Mouse (Mus musculus): Measurements from ENCODE around the gene Eif3j1. TPM values are rescaled to one million over a fixed set of nuclear protein-coding genes. Genes with fewer than 3 reads are reported as not detected.

The Eif3j1 gene
- polyA plus RNA-seq, 2 experiments = 7.2 to 13.7 TPM

DNA sequence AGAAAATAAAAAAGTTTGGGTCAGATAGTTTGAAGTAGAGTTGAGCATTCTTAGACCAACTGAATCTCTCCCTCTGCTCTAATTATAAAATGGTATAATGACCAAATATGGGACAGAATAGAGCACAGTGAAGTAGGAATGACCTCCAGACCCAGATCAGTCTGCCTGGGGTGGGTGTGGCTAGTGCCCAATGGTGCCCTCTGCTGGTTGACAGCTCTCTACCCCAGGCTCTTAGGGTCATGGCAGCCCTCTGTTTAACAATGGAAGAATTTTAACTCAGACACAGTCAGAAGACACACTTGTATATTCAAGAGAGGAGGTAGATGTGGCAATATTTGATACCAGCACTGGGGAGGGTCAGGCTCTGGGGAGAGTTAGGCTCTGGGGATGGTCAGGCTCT, 73.7 kb downstream of the Eif3j1 start:
- ATAC-seq (ENCODE audit: insufficient read depth) (0 out of 2 replicates have a peak, but pooled peaks have one; percentile 35), DNase-seq (ENCODE audit: low read depth in 3 of 3, low spot score in 3 of 3) (no peak)
- TF ChIP-seq EP300 (IDR thresholded peaks at IDR 0.05; ENCODE audit: low read depth) = no peak
- TF ChIP-seq CTCF (IDR thresholded peaks at IDR 0.05; ENCODE audit: low read depth) = peak; percentile 75
- H3K9ac ChIP-seq (replicated peaks) = no peak overlapping the region
- H3K36me3 ChIP-seq (replicated peaks; ENCODE audit: control insufficient read depth, insufficient read depth, low read depth) = peaks cover 3% of the 10 kb centered on the region
- no peaks in the 10 kb centered on the region for H3K9me3 ChIP-seq (ENCODE audit: control insufficient read depth, low read length)
- no peaks in the 10 kb centered on the region for H3K4me1 ChIP-seq (replicated peaks; ENCODE audit: control insufficient read depth in 2 of 2, insufficient read depth in 2 of 2, low read length in 1 of 2)
- H3K27me3 ChIP-seq (ENCODE audit: control insufficient read depth, insufficient read depth, low read length) = no peaks in the 10 kb centered on the region
- no peak overlapping the region for H3K4me3 ChIP-seq (ENCODE audit: insufficient read depth in 1 of 2, low read depth in 2 of 2, low read length in 2 of 2)
- no peak overlapping the region for H3K27ac ChIP-seq
- H3K4me2 ChIP-seq (ENCODE audit: low read depth) = no peak overlapping the region

Small RNA genes within 50 kb of the gene (microRNA-seq; reads per million reads assigned to microRNA genes)
- gene Gm47314 = 2.5 reads per million

Other genes with a start within 250 kb of the Eif3j1 start
- 0.12 and 0.30 TPM in 2 replicates for gene Frmd5, start 221.5 kb upstream of the Eif3j1 start, polyA plus RNA-seq (2012; rRNA removed)
- 0.06 and 0.10 TPM in 2 replicates for gene Frmd5, start 221.5 kb upstream of the Eif3j1 start, polyA plus RNA-seq (2014; fragmentation: Nextera tagmentation; extraction: Ambion mirVana)
- gene Casc4, start 161.6 kb upstream of the Eif3j1 start, polyA plus RNA-seq (2012; rRNA removed) = 3.0 and 3.7 TPM in 2 replicates
- 3.4 and 4.4 TPM in 2 replicates for gene Casc4, start 161.6 kb upstream of the Eif3j1 start, polyA plus RNA-seq (2014; fragmentation: Nextera tagmentation; extraction: Ambion mirVana)
- gene Ctdspl2, start 72.5 kb upstream of the Eif3j1 start, polyA plus RNA-seq (2012; rRNA removed) = 4.4 and 7.2 TPM in 2 replicates
- gene Ctdspl2, start 72.5 kb upstream of the Eif3j1 start, polyA plus RNA-seq (2014; fragmentation: Nextera tagmentation; extraction: Ambion mirVana) = 16.2 and 16.8 TPM in 2 replicates
- 0.04 and 0.08 TPM in 2 replicates for gene Mageb3, start 72.5 kb upstream of the Eif3j1 start, polyA plus RNA-seq (2012; rRNA removed)
- 0.06 and 0.08 TPM in 2 replicates for gene Mageb3, start 72.5 kb upstream of the Eif3j1 start, polyA plus RNA-seq (2014; fragmentation: Nextera tagmentation; extraction: Ambion mirVana)
- 2.4 and 2.5 TPM in 2 replicates for gene Spg11, start 89.8 kb downstream of the Eif3j1 start, polyA plus RNA-seq (2012; rRNA removed)
- 3.4 and 3.9 TPM in 2 replicates for gene Spg11, start 89.8 kb downstream of the Eif3j1 start, polyA plus RNA-seq (2014; fragmentation: Nextera tagmentation; extraction: Ambion mirVana)
- gene B2m, start 119.1 kb downstream of the Eif3j1 start, polyA plus RNA-seq (2012; rRNA removed) = 156 and 227 TPM in 2 replicates
- 413 and 419 TPM in 2 replicates for gene B2m, start 119.1 kb downstream of the Eif3j1 start, polyA plus RNA-seq (2014; fragmentation: Nextera tagmentation; extraction: Ambion mirVana)
- 0.08 TPM in 1 of 2 replicates, not detected in the other for gene Trim69, start 132.2 kb downstream of the Eif3j1 start, polyA plus RNA-seq (2012; rRNA removed)
- gene Trim69, start 132.2 kb downstream of the Eif3j1 start, polyA plus RNA-seq (2014; fragmentation: Nextera tagmentation; extraction: Ambion mirVana) = not detected in 2 replicates
- gene Patl2, start 157.6 kb downstream of the Eif3j1 start, polyA plus RNA-seq (2012; rRNA removed) = 0.01 and 0.04 TPM in 2 replicates
- 0.11 TPM in 1 of 2 replicates, not detected in the other for gene Patl2, start 157.6 kb downstream of the Eif3j1 start, polyA plus RNA-seq (2014; fragmentation: Nextera tagmentation; extraction: Ambion mirVana)
- not detected in 2 replicates for gene Terb2, start 157.7 kb downstream of the Eif3j1 start, polyA plus RNA-seq (2012; rRNA removed)
- not detected in 2 replicates for gene Terb2, start 157.7 kb downstream of the Eif3j1 start, polyA plus RNA-seq (2014; fragmentation: Nextera tagmentation; extraction: Ambion mirVana)
- 47.6 and 68.4 TPM in 2 replicates for gene Sord, start 206.2 kb downstream of the Eif3j1 start, polyA plus RNA-seq (2012; rRNA removed)
- 146 and 160 TPM in 2 replicates for gene Sord, start 206.2 kb downstream of the Eif3j1 start, polyA plus RNA-seq (2014; fragmentation: Nextera tagmentation; extraction: Ambion mirVana)